Comparison of ENCODE assay signal across 8 mouse cellular contexts in the genomic region with DNA sequence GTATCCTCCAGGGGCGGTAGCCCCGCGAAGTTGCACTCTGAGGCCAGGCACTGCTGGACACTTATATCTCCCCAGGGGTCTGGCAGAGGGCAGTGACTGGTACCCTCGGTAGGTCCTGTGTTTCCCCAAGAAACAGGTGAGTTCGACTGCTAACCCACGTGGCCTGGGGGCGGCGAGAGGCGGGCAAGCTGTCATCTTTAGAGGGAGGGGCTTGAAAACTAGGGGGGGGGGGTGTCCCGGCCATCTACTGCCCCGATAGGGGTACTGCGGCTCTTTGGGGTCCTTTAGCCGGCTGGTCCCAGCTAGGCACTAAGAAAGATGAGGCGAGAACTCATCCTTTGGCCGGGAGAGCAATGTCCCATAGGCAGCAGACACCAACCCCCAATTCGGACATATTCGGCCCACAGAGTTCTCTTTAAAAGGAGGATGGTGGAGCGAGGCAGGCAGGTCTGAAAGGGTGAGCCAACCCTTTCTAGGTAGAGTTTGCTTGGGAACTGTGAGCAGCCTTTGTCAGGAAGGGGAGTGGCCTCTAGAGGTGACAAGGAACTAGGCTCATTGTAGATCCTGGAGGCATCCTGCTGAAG. TPM values are rescaled to one million over a fixed set of nuclear protein-coding genes. Genes with fewer than 3 reads are reported as not detected.
DNase-seq lines count a peak whose midpoint lies in the region; ATAC-seq and TF ChIP-seq lines count a peak whose summit lies in the region.

No protein-coding gene starts in this region.

- intact Hi-C loops in left cerebral cortex, postnatal 4 days (cut with DNase I), result no loop called here

- peaks cover 10% of the 10 kb centered on the region; the same call in 1 of the 2 replicates for H3K27me3 ChIP-seq in G1E (ENCODE audit: insufficient read depth, low read length)
- no peaks in the 10 kb centered on the region; the same call in 1 of the 2 replicates for H3K27me3 ChIP-seq in hindbrain, embryonic 11.5 days (ENCODE audit: control insufficient read depth, insufficient read depth, low read length)
- no peaks in the 10 kb centered on the region for H3K27me3 ChIP-seq in limb, embryonic 14.5 days (ENCODE audit: control insufficient read depth, insufficient read depth, low read length)
- H3K27me3 ChIP-seq in neural tube, embryonic 15.5 days (replicated peaks), result peaks cover 17% of the 10 kb centered on the region

- no peak for TF ChIP-seq POLR2A in cortical plate, adult 2 months (IDR thresholded peaks at IDR 0.05; ENCODE audit: extremely low read depth, insufficient read depth, low read length)
- no peak for TF ChIP-seq POLR2A in limb, embryonic 14.5 days (IDR thresholded peaks at IDR 0.05; ENCODE audit: borderline replicate concordance, extremely low read depth, insufficient read depth, insufficient read length)

- TF ChIP-seq CTCF in G1E (IDR thresholded peaks at IDR 0.05; ENCODE audit: low read depth, low read length), result no peak
- no peak for TF ChIP-seq CTCF in cortical plate, adult 2 months (IDR thresholded peaks at IDR 0.05; ENCODE audit: extremely low read depth, insufficient read depth, low read length)

- 0 out of 2 replicates have a peak overlapping the region, but pooled peaks have one; percentile 68 for H3K27ac ChIP-seq in cortical plate, adult 2 months (ENCODE audit: insufficient read depth, low read length)
- H3K27ac ChIP-seq in hindbrain, embryonic 11.5 days (ENCODE audit: low read depth, low read length), result 0 out of 2 replicates have a peak overlapping the region, but pooled peaks have one; percentile 11
- peak overlapping the region; percentile 55; the same call in 1 of the 2 replicates for H3K27ac ChIP-seq in limb, embryonic 14.5 days (replicated peaks; ENCODE audit: low read depth, low read length)
- peak overlapping the region; percentile 85 for H3K27ac ChIP-seq in neural tube, embryonic 15.5 days (replicated peaks)

- peaks cover 25% of the 10 kb centered on the region for H3K36me3 ChIP-seq in G1E (replicated peaks)
- H3K36me3 ChIP-seq in hindbrain, embryonic 11.5 days (ENCODE audit: control insufficient read depth, insufficient read depth, low read length), result no peaks in the 10 kb centered on the region
- no peaks in the 10 kb centered on the region for H3K36me3 ChIP-seq in limb, embryonic 14.5 days (ENCODE audit: control insufficient read depth, insufficient read depth, low read length)
- H3K36me3 ChIP-seq in neural tube, embryonic 15.5 days, result 0 out of 2 replicates have a peak, but pooled peaks cover 4% of the 10 kb centered on the region

- WGBS in hindbrain, embryonic 11.5 days, result under 1% methylated on average over 18 of the region's 18 CpGs
- 0% methylated on average over 18 of the region's 18 CpGs for WGBS in limb, embryonic 14.5 days
- WGBS in neural tube, embryonic 15.5 days, result 0% methylated on average over 18 of the region's 18 CpGs

- peak; percentile 71 for DNase-seq in left cerebral cortex, postnatal 4 days
- no peak for DNase-seq in left cerebral cortex, adult 11 months (ENCODE audit: low spot score)
- DNase-seq in G1E (ENCODE audit: low spot score), result peak; percentile 53
- no peak for DNase-seq in hindbrain, embryonic 11.5 days (ENCODE audit: low spot score)
- DNase-seq in limb, embryonic 14.5 days (ENCODE audit: low spot score), result peak; percentile 18
- DNase-seq in layer of hippocampus, adult 11-12 months (ENCODE audit: low spot score), result no peak

- peaks cover 27% of the 10 kb centered on the region for H3K4me1 ChIP-seq in G1E (ENCODE audit: insufficient read depth, low read depth, low read length)
- H3K4me1 ChIP-seq in cortical plate, adult 2 months (ENCODE audit: control insufficient read depth, insufficient read depth, low read length), result no peaks in the 10 kb centered on the region; the same call in 1 of the 2 replicates
- H3K4me1 ChIP-seq in hindbrain, embryonic 11.5 days (replicated peaks; ENCODE audit: control insufficient read depth, insufficient read depth, low read length), result no peaks in the 10 kb centered on the region; the same call in 1 of the 2 replicates
- H3K4me1 ChIP-seq in limb, embryonic 14.5 days (ENCODE audit: control insufficient read depth, insufficient read depth, low read length), result no peaks in the 10 kb centered on the region
- H3K4me1 ChIP-seq in neural tube, embryonic 15.5 days, result peaks cover 22% of the 10 kb centered on the region

- H3K4me2 ChIP-seq in hindbrain, embryonic 11.5 days (replicated peaks; ENCODE audit: low read depth, low read length), result peak overlapping the region; percentile 74
- peak overlapping the region; percentile 65 for H3K4me2 ChIP-seq in limb, embryonic 14.5 days (replicated peaks; ENCODE audit: low read depth, low read length, severe bottlenecking)
- peak overlapping the region; percentile 83 for H3K4me2 ChIP-seq in neural tube, embryonic 15.5 days

- H3K4me3 ChIP-seq in G1E (ENCODE audit: low read depth, low read length), result peak overlapping the region; percentile 85
- peak overlapping the region; percentile 78 for H3K4me3 ChIP-seq in cortical plate, adult 2 months (ENCODE audit: insufficient read depth, low read length)
- peak overlapping the region; percentile 64 for H3K4me3 ChIP-seq in hindbrain, embryonic 11.5 days (ENCODE audit: low read depth, low read length)
- peak overlapping the region; percentile 75 for H3K4me3 ChIP-seq in limb, embryonic 14.5 days (replicated peaks; ENCODE audit: low read length)
- peak overlapping the region; percentile 84 for H3K4me3 ChIP-seq in neural tube, embryonic 15.5 days (replicated peaks)

- H3K9ac ChIP-seq in hindbrain, embryonic 11.5 days (ENCODE audit: low read depth, low read length), result peak overlapping the region; percentile 62
- peak overlapping the region; percentile 66 for H3K9ac ChIP-seq in limb, embryonic 14.5 days (ENCODE audit: low read depth, low read length, severe bottlenecking)
- H3K9ac ChIP-seq in neural tube, embryonic 15.5 days (replicated peaks), result peak overlapping the region; percentile 86

- ATAC-seq in G1E (ENCODE audit: extremely low read depth, insufficient number of reproducible peaks, low FRiP score, poor library complexity, severe bottlenecking), result no peak
- ATAC-seq in hindbrain, embryonic 11.5 days (ENCODE audit: low FRiP score), result peak; percentile 87
- peak; percentile 79 for ATAC-seq in limb, embryonic 14.5 days (ENCODE audit: low FRiP score, low read depth)
- ATAC-seq in neural tube, embryonic 15.5 days (ENCODE audit: low FRiP score), result peak; percentile 84

- H3K9me3 ChIP-seq in G1E (replicated peaks), result no peaks in the 10 kb centered on the region
- no peaks in the 10 kb centered on the region for H3K9me3 ChIP-seq in hindbrain, embryonic 11.5 days (ENCODE audit: control insufficient read depth, low read length)
- H3K9me3 ChIP-seq in limb, embryonic 14.5 days (ENCODE audit: control insufficient read depth, low read length), result no peaks in the 10 kb centered on the region
- H3K9me3 ChIP-seq in neural tube, embryonic 15.5 days (replicated peaks), result no peaks in the 10 kb centered on the region

RNA-seq across cellular contexts. Expression of a gene that starts 0.4 kb away (rescaled TPM):
- total RNA-seq in left cerebral cortex, postnatal 4 days (2021), result 10 to 100 TPM; 15.2 to 16.1 TPM
- 2.0 and 3.1 TPM in 2 replicates for total RNA-seq in G1E (2014; fragmentation: Nextera tagmentation)
- 12.8 and 14.3 TPM in 2 replicates for total RNA-seq in G1E (2017)
- polyA plus RNA-seq in G1E (2012), result 12.8 and 13.6 TPM in 2 replicates
- polyA plus RNA-seq in cortical plate, adult 2 months (2012; rRNA removed), result 29.4 and 31.2 TPM in 2 replicates
- 17.5 and 18.1 TPM in 2 replicates for polyA plus RNA-seq in hindbrain, embryonic 11.5 days (2014; fragmentation: Nextera tagmentation; extraction: Ambion mirVana)
- 20.0 and 24.1 TPM in 2 replicates for polyA plus RNA-seq in limb, embryonic 14.5 days (2012; rRNA removed)
- polyA plus RNA-seq in limb, embryonic 14.5 days (2014; fragmentation: Nextera tagmentation; extraction: Ambion mirVana), result 12.3 and 15.3 TPM in 2 replicates
- 23.0 and 23.3 TPM in 2 replicates for polyA plus RNA-seq in neural tube, embryonic 15.5 days (2015; fragmentation: Nextera tagmentation; extraction: Ambion mirVana)

RNA-seq across cellular contexts. Expression of a gene that starts 15.3 kb away (rescaled TPM):
- total RNA-seq in left cerebral cortex, postnatal 4 days (2021), result 10 to 100 TPM; 73.4 to 79.0 TPM
- total RNA-seq in G1E (2014; fragmentation: Nextera tagmentation), result 120 and 184 TPM in 2 replicates
- total RNA-seq in G1E (2017), result 91.6 and 105 TPM in 2 replicates
- polyA plus RNA-seq in G1E (2012), result 15.8 and 38.7 TPM in 2 replicates
- polyA plus RNA-seq in cortical plate, adult 2 months (2012; rRNA removed), result 60.7 and 62.5 TPM in 2 replicates
- polyA plus RNA-seq in hindbrain, embryonic 11.5 days (2014; fragmentation: Nextera tagmentation; extraction: Ambion mirVana), result 113 and 114 TPM in 2 replicates
- polyA plus RNA-seq in limb, embryonic 14.5 days (2012; rRNA removed), result 49.9 and 68.2 TPM in 2 replicates
- 56.1 and 63.0 TPM in 2 replicates for polyA plus RNA-seq in limb, embryonic 14.5 days (2014; fragmentation: Nextera tagmentation; extraction: Ambion mirVana)
- polyA plus RNA-seq in neural tube, embryonic 15.5 days (2015; fragmentation: Nextera tagmentation; extraction: Ambion mirVana), result 85.4 and 86.3 TPM in 2 replicates

RNA-seq across cellular contexts. Expression of a gene that starts 18.3 kb away (rescaled TPM):
- 1 to 10 TPM; 2.2 to 3.6 TPM for total RNA-seq in left cerebral cortex, postnatal 4 days (2021)
- not detected in 2 replicates for total RNA-seq in G1E (2014; fragmentation: Nextera tagmentation)
- total RNA-seq in G1E (2017), result not detected in 2 replicates
- polyA plus RNA-seq in G1E (2012), result 0.01 TPM in 1 of 2 replicates, not detected in the other
- 2.0 and 2.4 TPM in 2 replicates for polyA plus RNA-seq in cortical plate, adult 2 months (2012; rRNA removed)
- polyA plus RNA-seq in hindbrain, embryonic 11.5 days (2014; fragmentation: Nextera tagmentation; extraction: Ambion mirVana), result 0.31 and 0.60 TPM in 2 replicates
- polyA plus RNA-seq in limb, embryonic 14.5 days (2012; rRNA removed), result 14.1 and 21.9 TPM in 2 replicates
- 1.4 and 2.3 TPM in 2 replicates for polyA plus RNA-seq in limb, embryonic 14.5 days (2014; fragmentation: Nextera tagmentation; extraction: Ambion mirVana)
- 3.4 and 4.3 TPM in 2 replicates for polyA plus RNA-seq in neural tube, embryonic 15.5 days (2015; fragmentation: Nextera tagmentation; extraction: Ambion mirVana)

RNA-seq across cellular contexts. Expression of a gene that starts 39.9 kb away (rescaled TPM):
- total RNA-seq in left cerebral cortex, postnatal 4 days (2021), result not detected
- not detected in 2 replicates for total RNA-seq in G1E (2014; fragmentation: Nextera tagmentation)
- total RNA-seq in G1E (2017), result 0.11 TPM in 1 of 2 replicates, not detected in the other
- not detected in 2 replicates for polyA plus RNA-seq in G1E (2012)
- polyA plus RNA-seq in cortical plate, adult 2 months (2012; rRNA removed), result not detected in 2 replicates
- not detected in 2 replicates for polyA plus RNA-seq in hindbrain, embryonic 11.5 days (2014; fragmentation: Nextera tagmentation; extraction: Ambion mirVana)
- 0.03 TPM in 1 of 2 replicates, not detected in the other for polyA plus RNA-seq in limb, embryonic 14.5 days (2012; rRNA removed)
- polyA plus RNA-seq in limb, embryonic 14.5 days (2014; fragmentation: Nextera tagmentation; extraction: Ambion mirVana), result not detected in 2 replicates
- not detected in 2 replicates for polyA plus RNA-seq in neural tube, embryonic 15.5 days (2015; fragmentation: Nextera tagmentation; extraction: Ambion mirVana)

RNA-seq across cellular contexts. Expression of a gene that starts 47.1 kb away (rescaled TPM):
- 100 to 1,000 TPM; 333 to 354 TPM for total RNA-seq in left cerebral cortex, postnatal 4 days (2021)
- total RNA-seq in G1E (2014; fragmentation: Nextera tagmentation), result not detected in 2 replicates
- 0.11 TPM in 1 of 2 replicates, not detected in the other for total RNA-seq in G1E (2017)
- polyA plus RNA-seq in G1E (2012), result not detected in 2 replicates
- 459 and 489 TPM in 2 replicates for polyA plus RNA-seq in cortical plate, adult 2 months (2012; rRNA removed)
- polyA plus RNA-seq in hindbrain, embryonic 11.5 days (2014; fragmentation: Nextera tagmentation; extraction: Ambion mirVana), result 3.6 and 4.5 TPM in 2 replicates
- 14.2 and 16.7 TPM in 2 replicates for polyA plus RNA-seq in limb, embryonic 14.5 days (2012; rRNA removed)
- 3.5 and 4.5 TPM in 2 replicates for polyA plus RNA-seq in limb, embryonic 14.5 days (2014; fragmentation: Nextera tagmentation; extraction: Ambion mirVana)
- 43.3 and 49.1 TPM in 2 replicates for polyA plus RNA-seq in neural tube, embryonic 15.5 days (2015; fragmentation: Nextera tagmentation; extraction: Ambion mirVana)

Comparison
In these comparisons a context has a peak if more than half of its experiments do, and no peak if none do; other contexts are left out.
1. DNase-seq: peak in left cerebral cortex, postnatal 4 days (single experiment), G1E (single experiment) and limb, embryonic 14.5 days (single experiment); none in left cerebral cortex, adult 11 months (single experiment), hindbrain, embryonic 11.5 days (single experiment) and layer of hippocampus, adult 11-12 months (single experiment).
2. H3K27ac ChIP-seq: peak in every context shown above with its lines; median percentile 85 in neural tube, embryonic 15.5 days; 68 in cortical plate, adult 2 months; 55 in limb, embryonic 14.5 days; 11 in hindbrain, embryonic 11.5 days.
3. Peak in every context shown above with its lines, with median percentiles within 50 percentile points of each other: H3K4me3 ChIP-seq, H3K4me2 ChIP-seq and H3K9ac ChIP-seq.